Mouse (Mus musculus) megakaryocyte, embryonic 14.5 days (primary cell): Measurements from ENCODE around the gene Kdm5b.

Experiments
- FLI1 ChIP-seq: IDR thresholded peaks from 2 replicates; pipeline ENCODE4 v1.6.1; 2012; ENCODE audit warnings: low read length, inconsistent platforms, mixed read lengths
- GATA1 ChIP-seq: IDR thresholded peaks from 3 replicates; pipeline ENCODE4 v1.6.1; 2012; ENCODE audit warnings: mixed read lengths, low read length, inconsistent platforms, borderline replicate concordance

- TF ChIP-seq GATA1 = no peak
- no peak for TF ChIP-seq FLI1
These were observed 46.4 kb downstream of the Kdm5b start for GRCm38 (mm10) chr1:134606381-134606780.
